Mouse (Mus musculus): ENCODE data around the gene Hcrt.
A peak's percentile ranks its signal among the peaks of the same experiment; 100 is the strongest.

Gene Hcrt

DNA sequence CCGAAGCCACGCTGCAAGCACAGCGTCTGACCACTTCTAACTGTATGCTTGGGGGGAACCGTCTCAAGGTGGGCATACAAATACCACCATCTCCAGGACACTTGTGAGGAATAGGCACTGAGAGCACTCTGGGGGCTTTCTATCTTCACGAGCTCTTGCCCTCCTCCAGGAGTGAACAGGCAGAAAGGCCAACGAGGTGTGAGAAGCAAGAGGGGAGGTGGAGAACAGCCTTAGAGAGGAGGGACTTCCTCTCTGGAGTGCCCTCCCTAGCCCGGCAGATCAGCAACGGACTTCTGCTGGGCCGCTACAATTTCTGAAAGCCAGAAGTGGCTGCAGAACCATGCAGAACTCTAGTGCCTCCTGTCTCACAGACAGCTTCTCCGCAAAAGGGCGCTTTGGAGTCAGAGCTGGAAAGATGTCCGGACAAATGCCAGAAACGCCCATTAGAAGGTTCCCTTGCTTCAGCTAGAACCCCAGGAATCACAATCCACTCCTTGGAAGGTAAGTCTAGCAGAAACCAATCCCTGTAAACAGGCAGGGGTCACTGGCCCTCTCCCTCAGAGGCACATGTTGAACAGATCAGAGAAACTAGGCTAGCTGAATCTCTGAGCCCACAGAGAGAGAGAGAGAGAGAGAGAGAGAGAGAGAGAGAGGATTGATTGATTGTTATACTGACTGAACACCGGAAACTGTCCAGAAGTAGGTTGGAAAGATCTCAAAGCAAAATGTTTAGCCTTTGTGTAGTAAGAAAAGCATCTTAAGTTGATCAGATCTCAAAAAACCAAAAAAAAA lies 26.6 kb downstream of the Hcrt start:
- no peak for DNase-seq (ENCODE audit: low spot score)

DNA sequence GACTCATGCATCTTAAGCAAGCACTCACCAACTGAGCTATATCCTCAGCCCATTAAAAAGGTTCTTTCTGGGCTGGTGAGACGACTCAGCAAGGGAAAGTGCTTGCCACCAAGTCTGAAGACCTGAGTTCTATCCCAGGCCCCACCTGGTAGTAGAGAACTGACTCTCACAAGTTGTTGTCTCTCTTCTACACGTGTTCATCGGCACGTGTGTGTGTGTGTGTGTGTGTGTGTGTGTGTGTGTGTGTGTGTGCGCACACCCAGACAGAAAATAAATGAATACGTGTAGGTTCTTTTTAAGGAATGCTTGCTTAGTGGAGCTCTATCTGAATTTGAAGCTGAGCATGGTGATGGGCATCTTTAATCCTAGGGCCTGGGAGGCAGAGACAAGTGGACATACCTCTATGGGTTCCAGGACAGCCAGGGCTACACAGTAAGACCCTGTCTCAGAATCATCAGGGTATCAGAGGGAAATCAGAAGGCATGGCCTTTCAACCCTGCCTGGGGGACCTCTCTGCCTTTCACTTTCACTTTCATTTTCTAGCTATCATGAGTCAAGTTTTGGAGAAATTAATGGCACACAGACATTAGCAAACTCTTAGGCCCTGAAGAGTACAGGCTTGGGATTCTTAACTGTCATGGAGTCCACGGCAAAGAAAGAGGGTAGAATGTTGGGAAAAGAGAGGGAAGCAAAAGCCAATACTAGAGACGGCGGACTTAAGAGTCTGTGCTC lies 27.4 kb downstream of the Hcrt start:
- no peak for DNase-seq (ENCODE audit: low spot score)

DNA sequence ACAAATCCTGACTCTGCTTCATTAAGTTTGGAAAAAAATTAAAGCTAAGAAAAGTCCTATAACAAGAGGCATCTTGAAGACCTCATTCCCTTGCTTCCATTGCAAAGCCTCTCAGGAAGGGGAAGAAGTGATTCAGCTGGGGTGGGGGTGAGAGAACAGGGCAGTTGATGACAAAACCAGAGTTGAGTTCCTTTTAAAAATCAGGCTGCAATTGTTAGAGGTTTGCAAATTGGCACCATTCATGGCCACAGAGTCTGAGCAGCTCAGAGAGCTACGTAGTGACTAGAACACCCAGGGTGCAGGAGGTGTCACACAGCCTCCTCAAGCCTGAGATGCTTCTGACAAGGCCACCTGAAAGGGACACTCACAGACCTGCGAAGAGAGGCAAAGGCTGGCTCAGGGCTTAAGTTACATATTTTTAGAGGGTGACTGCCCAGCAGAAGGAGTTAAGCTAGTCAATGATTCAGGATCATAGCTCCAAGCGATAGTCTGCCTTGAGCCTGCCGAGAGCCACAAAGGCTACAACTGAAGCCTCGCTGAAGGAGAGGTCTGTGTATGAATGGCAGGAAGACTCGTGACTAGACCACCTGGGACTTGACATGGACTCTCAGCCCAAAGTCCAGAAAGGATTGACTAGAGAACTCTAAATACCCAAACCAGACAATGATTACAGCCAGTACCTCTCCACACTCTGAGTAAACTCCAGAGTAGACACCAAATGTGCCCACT lies 32.1 kb downstream of the Hcrt start:
- no peak for DNase-seq (ENCODE audit: low spot score)

DNA sequence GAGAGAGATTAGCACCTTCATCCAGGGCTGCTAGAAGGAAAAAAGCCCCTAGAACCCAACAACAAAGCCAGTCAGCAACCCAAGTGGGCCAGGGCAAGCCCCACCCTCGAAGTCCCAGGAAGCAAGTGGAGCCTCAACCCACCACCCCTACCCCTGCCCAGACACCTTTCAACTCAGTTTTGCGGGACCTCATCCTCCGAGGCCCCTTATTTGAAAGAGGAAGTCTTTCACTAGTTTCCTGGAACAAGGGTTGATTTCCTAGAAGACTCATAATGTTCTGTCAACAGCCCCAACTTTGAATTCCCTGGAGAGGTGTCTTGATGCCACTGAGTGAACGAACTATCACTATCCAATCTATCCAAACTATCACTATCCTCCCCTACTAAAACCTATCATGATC lies 32.8 kb downstream of the Hcrt start:
- no peak for DNase-seq (ENCODE audit: low spot score)

DNA sequence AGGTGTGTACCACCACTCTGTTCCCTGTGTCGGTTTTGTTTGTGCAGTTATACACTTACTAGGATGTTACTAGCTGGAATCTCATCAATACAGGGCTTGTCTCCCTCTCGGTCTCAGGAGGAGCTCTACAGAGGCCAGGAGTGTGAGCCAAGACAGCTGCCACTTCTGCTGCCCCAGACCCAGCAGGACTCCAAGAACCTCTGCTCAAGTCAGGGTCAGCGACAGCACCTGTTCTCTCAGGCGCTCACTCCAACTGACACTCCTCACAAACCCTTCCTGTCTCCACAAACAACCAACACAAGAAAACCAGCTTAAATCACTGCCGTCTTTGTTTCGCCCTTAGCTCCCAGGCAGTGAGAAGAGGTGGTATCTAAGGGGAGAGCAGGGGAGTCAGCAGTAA lies 34.1 kb downstream of the Hcrt start:
- DNase-seq (ENCODE audit: low spot score): no peak

DNA sequence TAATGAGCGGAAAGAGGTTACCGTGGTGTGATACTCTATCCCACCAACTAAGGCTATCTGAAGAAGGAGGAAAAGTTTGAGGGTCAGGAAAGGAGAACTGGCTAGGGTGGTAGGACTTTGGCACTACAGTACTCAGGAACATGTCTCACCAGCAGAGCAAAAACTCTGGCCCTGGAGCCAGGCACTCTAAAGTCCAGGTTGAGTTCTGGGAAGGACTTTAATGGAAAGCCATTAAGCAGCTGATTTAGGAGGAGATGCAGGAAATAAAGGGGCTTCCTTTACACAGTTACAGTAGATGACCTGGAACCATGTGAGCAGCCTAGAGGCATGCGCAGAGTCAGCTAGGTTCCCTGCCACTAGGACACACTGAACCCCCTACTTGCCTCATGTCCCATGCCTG lies 35.5 kb downstream of the Hcrt start:
- DNase-seq (ENCODE audit: low spot score): no peak

DNA sequence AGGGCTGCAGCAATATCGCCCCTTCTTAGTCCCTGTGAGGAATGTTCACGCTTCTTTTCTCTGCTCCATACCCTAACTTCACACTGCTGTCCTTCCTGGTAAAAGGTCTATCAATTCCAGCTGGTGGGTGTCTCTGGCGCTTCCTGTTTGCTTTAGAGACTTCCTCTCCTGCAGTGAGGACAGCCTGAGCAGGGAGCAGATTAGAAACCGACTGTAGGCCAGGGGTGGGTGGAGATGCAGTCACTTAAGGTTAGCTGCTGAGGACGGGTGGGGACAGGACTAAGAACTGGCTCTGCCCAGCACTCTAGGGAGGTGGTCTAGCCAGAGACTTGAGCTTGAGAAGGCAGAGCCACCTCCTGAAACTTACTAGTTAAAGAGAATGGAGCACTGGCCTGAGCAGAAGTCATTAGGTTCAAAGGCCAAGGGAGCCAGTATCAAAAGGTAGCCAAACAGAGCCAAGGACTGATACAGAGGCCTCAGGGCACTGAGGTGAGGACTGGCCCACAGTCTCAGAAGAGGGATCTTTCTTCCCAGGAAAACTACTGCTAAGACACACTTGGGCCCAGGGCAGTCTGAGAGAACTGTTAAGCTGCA lies 37.7 kb downstream of the Hcrt start:
- no peak for DNase-seq (ENCODE audit: low spot score)

DNA sequence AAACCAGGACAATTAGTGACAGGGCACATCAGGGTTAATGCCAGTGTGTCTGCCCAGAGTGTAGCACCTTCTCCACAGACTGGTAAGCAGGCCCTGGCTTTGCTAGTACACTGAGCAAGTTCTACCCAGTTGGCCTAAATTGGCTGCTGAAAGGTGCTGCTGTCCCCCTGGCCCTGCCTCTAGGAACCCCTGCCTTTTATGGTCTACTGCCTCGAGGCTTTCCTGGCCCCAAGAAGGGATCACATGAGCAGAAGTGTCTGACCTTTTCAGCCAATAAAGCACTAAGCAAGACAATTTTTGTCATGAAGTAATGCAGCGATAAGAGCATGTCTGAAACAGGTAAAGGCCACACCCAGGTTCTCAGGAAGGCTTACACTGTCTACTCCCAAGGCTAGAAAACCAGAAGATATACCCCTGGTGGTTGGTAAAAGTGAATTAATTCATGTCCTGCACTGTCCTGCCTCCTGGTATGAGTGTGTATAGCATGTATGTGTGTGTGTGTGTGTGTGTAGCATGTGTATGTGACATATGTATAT lies 40.2 kb downstream of the Hcrt start:
- DNase-seq (ENCODE audit: low spot score): no peak

DNA sequence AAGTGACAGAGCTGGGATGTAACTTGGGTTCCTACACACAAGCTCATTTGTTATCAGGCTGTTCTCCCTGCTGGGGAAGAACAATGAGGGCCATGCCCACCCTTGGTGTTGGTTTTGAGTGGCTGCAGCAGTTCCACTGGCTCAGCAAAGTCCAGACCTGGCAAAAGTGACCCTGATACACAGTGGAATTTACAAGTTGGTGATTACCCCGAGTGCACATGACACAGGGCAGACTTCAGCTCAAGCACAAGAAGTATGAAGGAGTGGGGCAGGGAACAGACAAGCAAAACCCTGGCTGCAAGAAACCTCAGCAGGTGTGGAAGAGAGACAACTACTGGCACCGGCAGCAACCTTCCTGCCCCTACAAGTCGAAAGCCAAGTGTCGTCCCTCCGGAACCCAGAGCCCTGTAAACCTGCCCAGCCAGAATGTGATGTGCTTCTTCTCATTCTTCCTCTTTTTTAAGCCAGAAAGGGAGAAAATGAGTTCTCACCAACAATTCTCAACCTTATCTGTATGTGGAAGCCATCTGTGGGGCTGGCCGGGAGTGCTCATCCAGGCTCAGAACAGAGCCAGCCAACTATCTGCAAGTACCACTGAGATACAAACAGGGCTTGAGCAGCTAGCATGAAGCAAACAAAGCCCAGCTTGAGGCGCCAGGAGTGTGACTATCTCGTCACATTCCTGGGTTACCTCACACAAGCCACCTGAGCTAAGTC lies 40.8 kb downstream of the Hcrt start:
- no peak for DNase-seq (ENCODE audit: low spot score)

DNA sequence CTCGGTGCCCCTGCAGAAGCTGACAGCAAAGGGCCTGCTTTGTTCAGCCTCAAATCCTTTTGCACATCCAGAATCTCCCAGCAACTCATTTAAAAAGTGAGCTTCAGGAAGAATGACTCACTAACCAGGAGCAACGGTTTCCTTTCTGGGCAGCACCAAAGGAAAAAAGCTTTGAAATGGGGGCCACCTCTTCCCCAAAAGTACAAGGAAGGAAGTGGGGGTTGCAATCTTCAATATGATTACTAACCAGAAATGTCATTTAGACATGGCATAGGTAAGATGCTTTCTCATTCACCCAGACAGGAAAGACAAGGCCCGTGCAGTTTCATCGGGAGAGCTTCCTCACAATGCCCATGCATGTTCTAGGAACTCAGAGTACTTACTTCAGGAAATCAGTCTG lies 41.5 kb downstream of the Hcrt start:
- no peak for DNase-seq (ENCODE audit: low spot score)

DNA sequence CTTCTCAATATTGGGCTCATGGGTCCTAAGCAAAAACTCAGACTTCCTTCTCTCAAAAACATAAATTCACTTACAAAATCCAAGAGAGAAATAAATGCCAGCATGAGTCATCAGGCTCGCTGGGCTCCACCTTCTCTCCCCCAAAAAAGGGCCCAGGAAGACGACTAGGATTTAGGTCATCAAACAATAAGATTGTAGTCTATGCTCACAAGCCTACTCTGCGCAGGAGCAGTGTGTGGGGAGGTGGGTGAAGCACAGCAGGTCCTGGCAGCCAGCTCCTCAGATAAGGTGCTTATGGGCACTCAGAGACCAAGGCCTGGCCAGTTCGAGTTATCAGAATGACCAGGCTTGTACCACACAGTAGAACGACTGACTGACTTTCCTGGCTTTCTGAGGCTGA lies 42.4 kb downstream of the Hcrt start:
- DNase-seq (ENCODE audit: low spot score): no peak

DNA sequence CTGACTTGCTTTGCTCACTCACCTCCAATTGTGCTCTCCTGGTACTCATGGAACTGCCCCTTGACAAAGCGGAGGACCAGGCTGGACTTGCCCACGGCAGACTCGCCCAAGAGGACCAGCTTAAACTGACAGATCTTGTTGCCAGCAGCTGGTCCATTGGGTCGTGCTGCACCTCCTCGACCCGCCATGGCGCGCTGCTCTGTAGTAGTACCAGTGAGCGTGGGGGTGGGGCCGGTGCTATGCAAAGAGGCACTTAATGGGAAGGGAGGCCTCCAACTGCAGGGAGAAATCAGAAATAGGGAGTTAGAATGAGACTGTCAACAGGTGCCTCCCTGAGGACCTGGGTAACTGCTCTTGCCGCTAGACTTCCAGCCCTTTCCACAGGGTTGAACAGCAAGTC lies 42.8 kb downstream of the Hcrt start:
- DNase-seq (ENCODE audit: low spot score): no peak

DNA sequence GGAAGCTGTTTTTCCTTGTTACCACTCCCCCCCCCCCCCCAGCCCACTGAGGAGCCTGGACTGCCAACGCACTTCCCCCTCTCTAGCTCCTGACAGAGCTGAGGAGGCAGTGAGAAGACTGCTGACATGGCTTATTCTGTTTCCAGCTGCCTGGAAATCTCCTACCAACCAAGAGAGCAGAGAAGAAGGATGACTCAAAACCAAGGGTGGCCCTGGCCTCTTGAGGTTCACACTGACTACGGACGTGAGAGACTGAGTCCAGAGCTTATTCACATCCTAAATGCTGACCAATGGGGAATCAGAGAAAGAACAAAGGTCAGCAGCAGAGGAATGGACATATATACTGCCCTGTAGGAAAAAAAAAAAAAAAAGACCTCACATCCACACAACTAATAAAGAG lies 43.4 kb downstream of the Hcrt start:
- no peak for DNase-seq (ENCODE audit: low spot score)

DNA sequence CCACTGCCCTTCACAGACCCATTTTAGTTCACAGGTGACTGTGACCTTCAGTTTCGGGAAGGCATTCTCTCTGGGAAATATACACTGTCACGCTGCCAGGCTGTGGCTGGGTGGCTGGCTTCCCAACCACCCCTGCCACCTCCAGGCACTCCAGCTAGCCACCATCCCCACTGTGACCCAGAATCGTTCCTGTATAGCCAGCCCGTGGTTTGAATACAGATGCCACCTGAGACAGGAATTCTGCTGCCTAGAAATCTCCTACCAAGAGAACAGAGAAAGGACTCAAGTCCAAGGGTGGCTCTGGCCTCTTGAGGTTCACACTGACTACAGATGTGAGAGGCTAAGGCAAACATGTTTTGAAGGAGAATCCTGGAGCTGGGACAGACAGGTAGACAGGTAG lies 43.9 kb downstream of the Hcrt start:
- DNase-seq (ENCODE audit: low spot score): no peak

DNA sequence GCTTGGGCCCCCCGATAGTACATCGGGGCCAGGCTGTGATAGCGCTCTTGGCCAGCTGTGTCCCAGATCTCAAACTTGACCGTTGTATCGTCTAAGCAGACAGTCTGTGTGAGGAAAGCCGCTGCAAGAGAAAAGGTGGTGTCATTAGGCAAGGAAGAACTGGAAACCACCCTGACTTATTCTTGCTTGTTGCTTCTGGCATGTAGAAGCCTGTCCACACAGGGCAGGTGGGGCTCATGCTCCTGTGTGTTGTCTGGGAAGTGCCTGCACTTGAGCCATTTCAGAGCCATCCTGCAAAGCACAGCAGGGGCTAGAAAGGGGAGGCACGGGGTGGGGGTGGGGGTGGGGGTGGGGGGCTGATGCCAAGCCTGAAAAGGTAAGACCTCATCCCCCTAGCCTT lies 44.3 kb downstream of the Hcrt start:
- DNase-seq (ENCODE audit: low spot score): no peak

DNA sequence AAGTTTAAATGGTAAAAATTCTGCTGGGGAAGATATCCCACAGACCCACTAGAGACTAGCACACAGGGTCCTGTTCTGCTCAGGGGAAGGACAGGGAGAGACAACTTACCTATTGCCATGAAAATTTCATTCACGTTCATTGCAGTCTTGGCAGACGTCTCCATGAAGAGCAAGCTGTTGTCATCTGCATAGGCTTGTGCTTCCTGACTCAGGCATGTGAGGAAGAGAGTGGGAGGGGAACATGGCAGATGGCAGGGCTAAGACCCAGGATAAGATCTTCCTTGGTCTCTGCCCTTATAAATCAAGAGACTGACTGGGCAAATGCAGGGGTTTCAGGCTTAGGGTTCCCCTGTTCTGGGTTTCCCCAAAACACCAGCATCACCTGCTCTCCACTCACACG lies 46.1 kb downstream of the Hcrt start:
- no peak for DNase-seq (ENCODE audit: low spot score)

DNA sequence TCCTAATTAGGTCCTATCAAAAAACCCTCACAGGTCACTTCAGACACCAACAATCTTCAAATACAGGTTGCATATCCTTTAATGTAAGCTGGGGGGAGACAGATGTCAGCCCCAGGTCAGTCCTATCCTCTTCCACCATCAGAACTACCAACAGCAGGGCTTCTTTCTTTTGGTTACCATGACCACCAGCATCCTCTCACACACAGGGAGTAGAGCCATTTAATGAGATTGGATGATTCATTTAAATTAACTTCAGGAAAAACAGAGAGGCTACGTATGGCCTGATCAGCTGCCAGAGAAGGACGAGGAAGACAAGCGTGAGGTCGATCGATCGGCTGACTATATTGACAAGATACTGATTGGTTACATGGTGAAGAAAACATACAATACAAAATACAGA lies 47.8 kb downstream of the Hcrt start:
- DNase-seq (ENCODE audit: low spot score): no peak

DNA sequence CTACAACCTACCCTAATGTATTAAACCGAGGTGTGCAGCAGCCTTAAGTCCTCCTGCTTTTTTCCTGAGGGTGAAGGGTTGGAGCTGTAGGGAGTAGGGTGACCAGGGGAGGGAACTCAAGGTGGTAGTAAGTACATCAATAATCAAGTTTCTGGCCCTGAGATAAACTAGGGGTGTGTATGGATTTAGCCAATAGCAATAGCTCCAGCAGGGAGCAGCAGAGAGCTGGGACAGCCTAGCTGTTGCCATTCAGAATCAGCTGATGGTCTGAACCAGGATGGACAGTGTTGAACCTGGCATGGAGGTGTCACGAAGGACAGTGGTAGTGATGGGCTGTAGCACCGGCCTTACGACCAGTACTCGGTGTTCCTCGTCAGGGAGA lies 48.2 kb downstream of the Hcrt start:
- DNase-seq (ENCODE audit: low spot score): peak; percentile 88

DNA sequence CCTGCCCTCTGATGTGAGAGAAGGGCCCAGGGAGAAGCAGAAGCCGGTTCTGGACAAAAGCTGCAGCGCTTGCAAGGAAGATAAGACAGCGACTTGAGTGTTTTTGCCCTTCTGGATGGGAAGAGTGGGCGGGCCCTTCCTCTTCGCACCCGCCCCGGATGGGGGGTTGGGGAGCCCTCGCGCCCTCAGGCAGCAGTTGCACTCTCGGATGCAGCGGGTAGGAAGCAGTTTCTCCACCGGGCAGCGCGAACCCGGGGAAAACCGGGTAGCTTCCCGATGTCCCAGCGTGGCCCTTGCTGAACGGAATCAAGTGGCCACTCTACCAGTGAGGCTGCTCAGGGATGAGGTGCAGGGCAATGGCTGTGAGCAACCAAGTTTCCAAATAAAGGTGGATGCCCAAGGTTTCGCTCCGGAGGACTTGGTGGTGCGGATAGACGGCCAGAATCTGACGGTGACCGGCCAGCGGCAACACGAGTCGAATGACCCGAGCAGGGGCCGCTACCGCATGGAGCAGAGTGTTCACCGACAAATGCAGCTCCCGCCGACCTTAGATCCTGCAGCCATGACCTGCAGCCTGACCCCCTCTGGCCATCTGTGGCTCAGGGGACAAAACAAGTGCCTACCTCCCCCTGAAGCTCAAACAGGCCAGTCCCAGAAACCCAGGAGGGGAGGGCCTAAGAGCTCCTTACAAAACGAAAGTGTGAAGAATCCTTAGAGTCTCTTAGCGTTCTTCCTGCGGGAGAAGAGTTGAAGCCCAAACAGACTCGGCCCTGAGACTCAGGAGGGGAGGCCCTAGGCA lies 48.8 kb downstream of the Hcrt start, which contains the start of gene Hspb9:
Gene Hspb9 (plus strand): TSS at position 116 of the 799 bp plus-strand sequence.
- DNase-seq (ENCODE audit: low spot score): no peak

DNA sequence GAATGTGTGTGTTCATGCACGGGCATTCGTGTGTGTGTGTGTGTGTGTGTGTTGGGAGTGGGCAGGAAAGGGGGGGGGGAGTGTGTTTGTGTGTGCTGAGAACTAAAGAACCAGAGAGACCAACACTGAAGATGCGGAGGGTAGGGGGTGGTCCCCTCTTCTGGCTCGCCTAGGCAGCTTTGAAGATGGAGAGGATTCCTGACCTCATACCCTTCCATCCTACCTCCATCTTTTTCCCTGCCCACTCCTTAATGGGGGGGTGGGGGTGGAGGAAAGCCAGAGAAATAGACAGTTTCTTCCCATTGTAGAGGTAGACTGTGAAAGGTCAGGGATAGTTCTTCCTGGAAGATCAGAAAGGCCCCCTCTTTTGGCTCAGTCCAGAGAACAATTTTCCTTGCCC lies 49.6 kb downstream of the Hcrt start:
- DNase-seq (ENCODE audit: low spot score): no peak

All from layer of hippocampus, adult 9-10 months (tissue).